Mouse (Mus musculus) lung, postnatal 4 days (tissue): ENCODE data around the gene Zfp319.

Source experiments
- DNase-seq, 2 experiments: peaks; one replicate each; pipeline ENCODE4 v3.0.0; 2021

Zfp319 gene

GRCm38 (mm10) chr8:95306431-95306830, 25.3 kb downstream of the Zfp319 start, which contains the start of gene Cngb1:
Gene Cngb1, minus strand, starts transcription at chr8:95306585.
- no peak for DNase-seq

GRCm38 (mm10) chr8:95305526-95305925, 26.2 kb downstream of the Zfp319 start:
- DNase-seq = no peak

- DNase-seq = peak in 1 of 2 experiments; percentile 50
These were observed 29.3 kb downstream of the Zfp319 start for GRCm38 (mm10) chr8:95302410-95302809.

- peak; percentile 56 to 64 for DNase-seq
These were observed 37.9 kb downstream of the Zfp319 start for GRCm38 (mm10) chr8:95293891-95294290.

GRCm38 (mm10) chr8:95293172-95293571, 38.6 kb downstream of the Zfp319 start:
- peak; percentile 89 to 90 for DNase-seq

- DNase-seq = no peak
These were observed 42.6 kb downstream of the Zfp319 start for GRCm38 (mm10) chr8:95289066-95289650.

GRCm38 (mm10) chr8:95281493-95281892, 50.3 kb downstream of the Zfp319 start:
- DNase-seq = no peak
